Mouse (Mus musculus): Measurements from ENCODE around the gene Dusp7. TPM values are rescaled to one million over a fixed set of nuclear protein-coding genes. Genes with fewer than 3 reads are reported as not detected.

Dusp7 gene
- polyA plus RNA-seq, 1 experiment from 2014 or later = 8.9 TPM

GRCm38 (mm10) chr9:106409096-106409495 lies 40.7 kb downstream of the Dusp7 start:
- no peak for ATAC-seq (replicated peaks; ENCODE audit: insufficient number of reproducible peaks, insufficient read depth, low FRiP score, low read depth)
- H3K9me3 ChIP-seq (replicated peaks) = no peaks in the 10 kb centered on the region
- no peak overlapping the region for H3K9ac ChIP-seq
- H3K27ac ChIP-seq = no peak overlapping the region
- no peaks in the 10 kb centered on the region for H3K36me3 ChIP-seq
- WGBS = 98% methylated on average over 4 of the region's 4 CpGs
- H3K4me3 ChIP-seq = no peak overlapping the region
- H3K4me2 ChIP-seq = no peak overlapping the region
- H3K27me3 ChIP-seq = no peaks in the 10 kb centered on the region
- peaks cover 51% of the 10 kb centered on the region for H3K4me1 ChIP-seq (replicated peaks)

DNA sequence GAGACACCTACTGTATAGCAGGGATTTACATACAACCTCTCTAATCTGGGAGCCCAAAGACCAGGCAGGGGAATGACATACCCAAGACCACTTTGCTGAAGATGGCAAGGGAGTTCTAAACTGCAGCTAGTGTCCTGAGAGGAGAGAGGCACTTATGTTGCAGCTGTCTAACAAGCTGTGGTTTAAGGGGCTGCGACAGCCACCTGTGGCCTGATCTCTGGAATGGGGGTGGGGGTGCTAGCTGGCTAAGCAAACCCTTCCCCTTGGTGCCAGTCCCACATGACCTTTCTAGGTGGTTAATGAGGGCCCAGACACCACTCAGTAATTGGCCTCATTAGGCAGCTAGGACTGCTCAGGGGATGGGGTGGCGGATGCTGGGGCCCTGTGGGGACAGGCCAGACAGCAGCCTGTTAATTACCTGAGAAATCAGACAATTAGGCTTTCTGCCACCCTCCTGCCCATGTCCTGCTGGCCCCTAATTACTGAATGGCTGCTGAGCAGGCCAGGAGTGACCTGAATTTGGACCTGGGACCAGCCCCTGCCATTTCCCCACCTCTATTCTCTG lies 41.7 kb downstream of the Dusp7 start:
- H3K4me1 ChIP-seq (replicated peaks) = peaks cover 46% of the 10 kb centered on the region
- 88% methylated on average over 2 of the region's 2 CpGs for WGBS
- no peaks in the 10 kb centered on the region for H3K9me3 ChIP-seq (replicated peaks)
- H3K36me3 ChIP-seq = no peaks in the 10 kb centered on the region
- H3K4me2 ChIP-seq = no peak overlapping the region
- H3K9ac ChIP-seq = no peak overlapping the region
- no peak overlapping the region for H3K4me3 ChIP-seq
- ATAC-seq (replicated peaks; ENCODE audit: insufficient number of reproducible peaks, insufficient read depth, low FRiP score, low read depth) = no peak
- no peak overlapping the region for H3K27ac ChIP-seq
- H3K27me3 ChIP-seq = no peaks in the 10 kb centered on the region

- H3K27ac ChIP-seq = no peak overlapping the region
- no peaks in the 10 kb centered on the region for H3K9me3 ChIP-seq (replicated peaks)
- H3K36me3 ChIP-seq = no peaks in the 10 kb centered on the region
- H3K4me3 ChIP-seq = no peak overlapping the region
- no peaks in the 10 kb centered on the region for H3K27me3 ChIP-seq
- H3K4me2 ChIP-seq = no peak overlapping the region
- peaks cover 36% of the 10 kb centered on the region for H3K4me1 ChIP-seq (replicated peaks)
- H3K9ac ChIP-seq = no peak overlapping the region
- no peak for ATAC-seq (replicated peaks; ENCODE audit: insufficient number of reproducible peaks, insufficient read depth, low FRiP score, low read depth)
- WGBS = 43% methylated on average over 9 of the region's 9 CpGs
These were observed 42.7 kb downstream of the Dusp7 start for GRCm38 (mm10) chr9:106411091-106411594.

DNA sequence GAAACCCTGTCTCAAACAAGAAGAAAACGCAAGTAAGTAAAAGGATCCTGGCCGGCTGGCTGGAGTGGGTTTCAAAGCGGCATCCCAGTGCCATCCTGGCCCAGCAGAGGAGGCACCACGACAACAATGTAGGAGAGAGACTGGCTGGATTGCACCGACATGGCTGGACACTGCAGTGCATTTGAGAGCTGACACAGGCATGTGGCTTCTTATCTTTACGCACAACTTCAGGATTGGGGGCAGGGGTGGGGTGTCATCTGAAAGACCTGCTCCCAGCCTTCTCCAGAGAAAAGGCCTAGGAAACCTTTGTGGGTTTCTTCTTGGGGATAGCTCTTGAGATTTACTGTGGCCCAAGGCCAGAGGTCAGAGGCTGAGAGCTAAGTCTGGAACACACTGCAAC lies 43.3 kb downstream of the Dusp7 start:
- no peak overlapping the region for H3K27ac ChIP-seq
- no peak for ATAC-seq (replicated peaks; ENCODE audit: insufficient number of reproducible peaks, insufficient read depth, low FRiP score, low read depth)
- H3K4me1 ChIP-seq (replicated peaks) = peaks cover 35% of the 10 kb centered on the region
- H3K9ac ChIP-seq = no peak overlapping the region
- WGBS = 48% methylated on average over 6 of the region's 6 CpGs
- H3K36me3 ChIP-seq = no peaks in the 10 kb centered on the region
- H3K4me3 ChIP-seq = no peak overlapping the region
- no peaks in the 10 kb centered on the region for H3K9me3 ChIP-seq (replicated peaks)
- H3K4me2 ChIP-seq = no peak overlapping the region
- no peaks in the 10 kb centered on the region for H3K27me3 ChIP-seq

DNA sequence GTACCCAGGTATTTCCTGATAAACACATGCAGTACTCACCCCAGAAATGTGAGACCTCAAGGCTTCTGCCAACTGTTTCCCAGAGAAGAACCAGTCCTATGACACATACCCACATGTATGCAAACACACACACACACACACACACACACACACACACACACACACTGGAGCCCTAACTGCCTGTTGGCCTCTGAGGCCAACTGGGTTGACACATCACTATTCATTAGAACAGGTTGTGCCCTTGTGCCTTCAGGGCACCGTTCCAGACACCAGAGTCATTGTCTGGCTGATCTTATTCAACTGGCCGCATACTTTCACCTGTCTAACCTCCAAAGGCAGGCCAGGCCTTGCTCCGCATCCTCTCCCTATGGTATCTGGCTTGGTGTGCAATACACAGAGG lies 43.8 kb downstream of the Dusp7 start:
- H3K9me3 ChIP-seq (replicated peaks) = no peaks in the 10 kb centered on the region
- H3K4me3 ChIP-seq = no peak overlapping the region
- H3K4me2 ChIP-seq = no peak overlapping the region
- H3K36me3 ChIP-seq = no peaks in the 10 kb centered on the region
- 80% methylated on average over 3 of the region's 3 CpGs for WGBS
- H3K4me1 ChIP-seq (replicated peaks) = peaks cover 35% of the 10 kb centered on the region
- H3K27ac ChIP-seq = no peak overlapping the region
- no peak overlapping the region for H3K9ac ChIP-seq
- no peaks in the 10 kb centered on the region for H3K27me3 ChIP-seq
- no peak for ATAC-seq (replicated peaks; ENCODE audit: insufficient number of reproducible peaks, insufficient read depth, low FRiP score, low read depth)

DNA sequence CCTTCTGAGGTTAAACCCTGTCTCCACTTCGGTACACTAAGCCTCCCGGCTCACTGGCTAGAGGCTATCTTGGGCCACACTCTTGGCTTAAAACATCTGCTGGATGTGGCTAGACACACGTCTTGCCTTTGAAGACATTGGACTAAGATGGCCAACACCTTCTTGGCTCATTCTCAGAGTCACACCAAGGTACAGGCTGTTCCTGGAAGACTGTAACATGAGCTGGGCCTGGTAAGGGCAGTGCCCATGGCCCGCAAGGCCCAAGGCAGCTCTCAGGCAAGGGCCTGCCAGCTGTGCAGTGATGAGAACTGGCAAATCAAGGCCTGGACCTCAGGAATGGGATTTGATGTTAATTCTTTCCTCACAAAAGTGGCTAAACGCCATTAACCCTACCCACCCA lies 45.2 kb downstream of the Dusp7 start:
- H3K4me2 ChIP-seq = no peak overlapping the region
- H3K36me3 ChIP-seq = no peaks in the 10 kb centered on the region
- peaks cover 37% of the 10 kb centered on the region for H3K4me1 ChIP-seq (replicated peaks)
- 79% methylated on average over 5 of the region's 5 CpGs for WGBS
- H3K27me3 ChIP-seq = no peaks in the 10 kb centered on the region
- H3K9ac ChIP-seq = no peak overlapping the region
- no peaks in the 10 kb centered on the region for H3K9me3 ChIP-seq (replicated peaks)
- no peak overlapping the region for H3K27ac ChIP-seq
- no peak for ATAC-seq (replicated peaks; ENCODE audit: insufficient number of reproducible peaks, insufficient read depth, low FRiP score, low read depth)
- no peak overlapping the region for H3K4me3 ChIP-seq

- Histone ChIP-seq H3K27ac (peak overlapping the region; percentile 52; the same call in 1 of the 2 replicates), H3K4me1 (replicated peaks) (peaks cover 44% of the 10 kb centered on the region)
These were observed 48.4 kb downstream of the Dusp7 start for GRCm38 (mm10) chr9:106416826-106417225.

DNA sequence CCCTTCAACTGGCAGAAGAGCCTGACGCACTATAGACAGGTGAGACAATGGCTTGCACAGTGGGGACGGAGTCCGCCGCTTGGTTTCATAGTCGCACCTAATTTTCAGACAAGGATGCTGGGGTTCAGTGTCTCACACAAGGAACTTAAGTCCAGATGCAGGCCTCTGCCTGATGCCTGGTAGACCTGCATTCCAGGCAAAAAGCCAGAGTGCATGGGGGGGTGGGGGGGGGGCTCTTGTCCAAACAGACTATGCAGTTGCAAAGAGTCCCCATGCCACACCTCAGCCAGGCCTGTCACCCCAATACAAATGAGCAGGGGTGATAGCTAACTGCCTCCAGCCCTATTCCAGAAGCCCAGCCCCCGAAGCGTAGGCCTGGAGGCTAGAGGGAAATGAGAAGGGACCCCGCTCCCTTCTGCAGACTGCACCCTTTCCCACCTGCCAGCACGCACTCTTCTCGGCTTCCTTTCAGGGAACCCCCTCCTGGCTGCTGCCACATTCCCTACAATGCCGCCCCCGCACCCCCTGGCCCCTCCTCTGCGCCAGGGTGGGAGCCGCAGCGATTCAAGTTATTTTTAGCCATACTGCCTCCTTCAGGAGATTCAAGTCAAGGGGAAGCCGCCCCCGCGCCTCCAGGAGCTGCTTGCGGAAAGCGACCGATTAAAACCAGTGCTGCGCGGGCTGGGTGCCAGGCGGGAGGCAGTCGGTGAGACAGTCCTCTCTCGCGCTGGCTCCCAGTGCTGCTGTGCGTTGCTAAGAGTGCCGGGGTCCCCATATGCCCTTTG lies 49.6 kb downstream of the Dusp7 start:
- WGBS = 14% methylated on average over 29 of the region's 29 CpGs
- Histone ChIP-seq H3K36me3 (no peaks in the 10 kb centered on the region), H3K27me3 (peaks cover 10% of the 10 kb centered on the region), H3K9ac (peak overlapping the region; percentile 40), H3K4me2 (peak overlapping the region; percentile 73), H3K27ac (peak overlapping the region; percentile 66), H3K4me1 (replicated peaks) (peaks cover 40% of the 10 kb centered on the region), H3K9me3 (replicated peaks) (no peaks in the 10 kb centered on the region), H3K4me3 (peak overlapping the region; percentile 38)
- ATAC-seq (replicated peaks; ENCODE audit: insufficient number of reproducible peaks, insufficient read depth, low FRiP score, low read depth) = peak; percentile 75

More at GRCm38 (mm10) chr9:106416826-106417225, 48.4 kb downstream of the Dusp7 start:
- WGBS = 54% methylated on average over 6 of the region's 6 CpGs
- 0 out of 2 replicates have a peak overlapping the region, but pooled peaks have one; percentile 17 for H3K4me2 ChIP-seq
- H3K27me3 ChIP-seq = peaks cover 10% of the 10 kb centered on the region
- no peaks in the 10 kb centered on the region for H3K9me3 ChIP-seq (replicated peaks)
- no peak overlapping the region for H3K4me3 ChIP-seq
- no peaks in the 10 kb centered on the region for H3K36me3 ChIP-seq
- ATAC-seq (replicated peaks; ENCODE audit: insufficient number of reproducible peaks, insufficient read depth, low FRiP score, low read depth) = no peak
- 0 out of 2 replicates have a peak overlapping the region, but pooled peaks have one; percentile 14 for H3K9ac ChIP-seq

DNA sequence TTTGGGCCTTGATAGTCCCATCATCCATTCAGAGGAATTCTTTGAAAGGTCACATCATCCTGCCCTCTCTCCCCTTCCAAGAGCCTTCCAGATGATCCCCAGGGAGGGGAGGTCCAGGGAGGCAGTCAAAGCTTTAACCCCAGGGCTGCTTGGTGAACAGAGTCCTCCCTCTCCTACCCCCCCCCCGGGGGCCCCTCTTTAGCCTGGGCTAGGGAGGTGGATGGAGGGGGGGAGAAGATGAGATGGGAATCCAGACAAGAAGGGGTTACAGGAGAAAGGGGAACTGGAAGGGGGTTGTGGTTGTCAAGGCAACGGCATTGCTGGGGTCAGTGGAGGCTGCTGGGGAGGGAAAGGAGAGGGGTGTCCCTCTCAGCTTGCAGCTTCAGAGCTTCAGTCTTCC lies 52.2 kb downstream of the Dusp7 start:
- ATAC-seq (replicated peaks; ENCODE audit: insufficient number of reproducible peaks, insufficient read depth, low FRiP score, low read depth) = no peak
- Histone ChIP-seq H3K4me2 (no peak overlapping the region), H3K36me3 (no peaks in the 10 kb centered on the region), H3K27ac (no peak overlapping the region), H3K9ac (no peak overlapping the region), H3K9me3 (replicated peaks) (no peaks in the 10 kb centered on the region), H3K27me3 (peaks cover 10% of the 10 kb centered on the region), H3K4me3 (no peak overlapping the region), H3K4me1 (replicated peaks) (peaks cover 40% of the 10 kb centered on the region)
- WGBS = 7% methylated on average over 2 of the region's 2 CpGs

GRCm38 (mm10) chr9:106421033-106421864 lies 52.8 kb downstream of the Dusp7 start:
- WGBS = 20% methylated on average over 18 of the region's 18 CpGs
- peak overlapping the region; percentile 4; the same call in 1 of the 2 replicates for H3K4me3 ChIP-seq

GRCm38 (mm10) chr9:106421865-106422160 lies 53.4 kb downstream of the Dusp7 start:
- Histone ChIP-seq H3K4me2 (peak overlapping the region; percentile 35), H3K9ac (no peak overlapping the region), H3K27me3 (peaks cover 10% of the 10 kb centered on the region), H3K9me3 (replicated peaks) (no peaks in the 10 kb centered on the region), H3K27ac (no peak overlapping the region), H3K36me3 (no peaks in the 10 kb centered on the region), H3K4me3 (peak overlapping the region; percentile 4; the same call in 1 of the 2 replicates), H3K4me1 (replicated peaks) (peaks cover 35% of the 10 kb centered on the region)
- ATAC-seq (replicated peaks; ENCODE audit: insufficient number of reproducible peaks, insufficient read depth, low FRiP score, low read depth) = peak; percentile 53; the same call in 1 of the 2 replicates
- WGBS = 0% methylated on average over 3 of the region's 3 CpGs

More at GRCm38 (mm10) chr9:106421033-106421864, 52.8 kb downstream of the Dusp7 start:
- Histone ChIP-seq H3K9me3 (replicated peaks) (no peaks in the 10 kb centered on the region), H3K36me3 (no peaks in the 10 kb centered on the region), H3K27me3 (peaks cover 10% of the 10 kb centered on the region), H3K9ac (no peak overlapping the region), H3K4me1 (replicated peaks) (peaks cover 39% of the 10 kb centered on the region), H3K27ac (no peak overlapping the region), H3K4me2 (peak overlapping the region; percentile 35)
- no peak for ATAC-seq (replicated peaks; ENCODE audit: insufficient number of reproducible peaks, insufficient read depth, low FRiP score, low read depth)

Measured in heart, embryonic 15.5 days (tissue).